Comparison of ENCODE assay signal across 7 mouse cellular contexts in genomic region chr12:9574244-9574871, GRCm38 (mm10). TPM values are rescaled to one million over a fixed set of nuclear protein-coding genes. Genes with fewer than 3 reads are reported as not detected.
A peak's percentile ranks its signal among the peaks of the same experiment; 100 is the strongest.
DNase-seq lines count a peak whose midpoint lies in the region; ATAC-seq and TF ChIP-seq lines count a peak whose summit lies in the region.

No protein-coding gene starts in this region.

- H3K9ac ChIP-seq in forebrain, embryonic 15.5 days (replicated peaks): no peak overlapping the region
- peak overlapping the region; percentile 88 for H3K9ac ChIP-seq in limb, embryonic 13.5 days
- no peak overlapping the region for H3K9ac ChIP-seq in midbrain, postnatal 0 days (replicated peaks; ENCODE audit: low read length, poor library complexity, severe bottlenecking)

- ATAC-seq in common myeloid progenitor, adult 5-6 weeks (replicated peaks; ENCODE audit: low read depth, poor library complexity, severe bottlenecking): peak; percentile 55; the same call in 1 of the 2 replicates
- peak; percentile 38; the same call in 1 of the 2 replicates for ATAC-seq in forebrain, embryonic 15.5 days (replicated peaks)
- ATAC-seq in limb, embryonic 13.5 days (ENCODE audit: low FRiP score, low read depth): peak; percentile 80
- 0 out of 2 replicates have a peak, but pooled peaks have one; percentile 34 for ATAC-seq in midbrain, postnatal 0 days (ENCODE audit: low FRiP score)

- no peaks in the 10 kb centered on the region for H3K9me3 ChIP-seq in forebrain, embryonic 15.5 days
- no peaks in the 10 kb centered on the region for H3K9me3 ChIP-seq in hindbrain, embryonic 10.5 days
- no peaks in the 10 kb centered on the region for H3K9me3 ChIP-seq in limb, embryonic 13.5 days
- no peaks in the 10 kb centered on the region for H3K9me3 ChIP-seq in midbrain, postnatal 0 days (ENCODE audit: low read length)

- peak overlapping the region; percentile 40 for H3K4me2 ChIP-seq in forebrain, embryonic 15.5 days (replicated peaks)
- H3K4me2 ChIP-seq in limb, embryonic 13.5 days (replicated peaks): peak overlapping the region; percentile 73
- peak overlapping the region; percentile 40 for H3K4me2 ChIP-seq in midbrain, postnatal 0 days (ENCODE audit: low read depth, low read length, poor library complexity, severe bottlenecking)

- H3K36me3 ChIP-seq in forebrain, embryonic 15.5 days: no peaks in the 10 kb centered on the region
- no peaks in the 10 kb centered on the region for H3K36me3 ChIP-seq in hindbrain, embryonic 10.5 days
- H3K36me3 ChIP-seq in limb, embryonic 13.5 days: no peaks in the 10 kb centered on the region
- no peaks in the 10 kb centered on the region for H3K36me3 ChIP-seq in midbrain, postnatal 0 days (ENCODE audit: insufficient read depth, low read length)

- no peak for TF ChIP-seq CTCF in midbrain, postnatal 0 days (IDR thresholded peaks at IDR 0.05)

- peak overlapping the region; percentile 24 for H3K4me3 ChIP-seq in forebrain, embryonic 15.5 days
- H3K4me3 ChIP-seq in hindbrain, embryonic 10.5 days: peak overlapping the region; percentile 54
- H3K4me3 ChIP-seq in limb, embryonic 13.5 days: peak overlapping the region; percentile 70
- H3K4me3 ChIP-seq in midbrain, postnatal 0 days (ENCODE audit: low read depth, low read length): peak overlapping the region; percentile 23; the same call in 1 of the 2 replicates

- H3K27ac ChIP-seq in forebrain, embryonic 15.5 days (replicated peaks): no peak overlapping the region
- peak overlapping the region; percentile 8; the same call in 1 of the 2 replicates for H3K27ac ChIP-seq in hindbrain, embryonic 10.5 days
- H3K27ac ChIP-seq in limb, embryonic 13.5 days: peak overlapping the region; percentile 85
- no peak overlapping the region for H3K27ac ChIP-seq in midbrain, postnatal 0 days (ENCODE audit: low read depth, low read length)

- peaks cover 15% of the 10 kb centered on the region for H3K4me1 ChIP-seq in forebrain, embryonic 15.5 days
- peaks cover 23% of the 10 kb centered on the region for H3K4me1 ChIP-seq in hindbrain, embryonic 10.5 days (replicated peaks)
- peaks cover 56% of the 10 kb centered on the region for H3K4me1 ChIP-seq in limb, embryonic 13.5 days
- no peaks in the 10 kb centered on the region for H3K4me1 ChIP-seq in midbrain, postnatal 0 days (ENCODE audit: insufficient read depth, low read length)

- DNase-seq in hindbrain, embryonic 10.5 days (ENCODE audit: low spot score): peak; percentile 69
- DNase-seq in midbrain, postnatal 0 days (ENCODE audit: low spot score): no peak
- no peak for DNase-seq in layer of hippocampus, adult 9-11 months
- DNase-seq in spleen, postnatal 4 days (ENCODE audit: low spot score in 2 of 2): no peak

- under 1% methylated on average over 38 of the region's 38 CpGs for WGBS in forebrain, embryonic 15.5 days
- under 1% methylated on average over 38 of the region's 38 CpGs for WGBS in hindbrain, embryonic 10.5 days
- WGBS in limb, embryonic 13.5 days: under 1% methylated on average over 38 of the region's 38 CpGs
- WGBS in midbrain, postnatal 0 days: 0% methylated on average over 38 of the region's 38 CpGs

- peaks cover 91% of the 10 kb centered on the region for H3K27me3 ChIP-seq in forebrain, embryonic 15.5 days
- peaks cover 94% of the 10 kb centered on the region for H3K27me3 ChIP-seq in hindbrain, embryonic 10.5 days (ENCODE audit: insufficient read depth, poor library complexity, severe bottlenecking)
- peaks cover 73% of the 10 kb centered on the region for H3K27me3 ChIP-seq in limb, embryonic 13.5 days
- peaks cover 89% of the 10 kb centered on the region for H3K27me3 ChIP-seq in midbrain, postnatal 0 days (ENCODE audit: insufficient read depth, low read length)

RNA-seq across cellular contexts. Expression of gene Osr1, which starts 4.4 kb away (rescaled TPM):
- not detected in 2 replicates for total RNA-seq in common myeloid progenitor, adult 5-6 weeks (2017)
- 4.1 and 4.2 TPM in 2 replicates for polyA plus RNA-seq in forebrain, embryonic 15.5 days (2015; fragmentation: Nextera tagmentation; extraction: Ambion mirVana)
- polyA plus RNA-seq in hindbrain, embryonic 10.5 days (2016; fragmentation: Nextera tagmentation; extraction: Ambion mirVana): 5.1 and 7.8 TPM in 2 replicates
- polyA plus RNA-seq in limb, embryonic 13.5 days (2015; fragmentation: Nextera tagmentation; extraction: Ambion mirVana): 83.2 and 95.3 TPM in 2 replicates
- total RNA-seq in midbrain, postnatal 0 days (2014; rRNA removed): 17.0 and 21.2 TPM in 2 replicates
- 7.7 and 8.1 TPM in 2 replicates for polyA plus RNA-seq in midbrain, postnatal 0 days (2015; fragmentation: Nextera tagmentation; extraction: Ambion mirVana)

Comparison
In these comparisons a context has a peak if more than half of its experiments do, and no peak if none do; other contexts are left out.
1. H3K27ac ChIP-seq: peak in hindbrain, embryonic 10.5 days (single experiment) and limb, embryonic 13.5 days (single experiment); none in forebrain, embryonic 15.5 days (single experiment) and midbrain, postnatal 0 days (single experiment).
2. Peak in every context shown above with its lines, with median percentiles within 50 percentile points of each other: ATAC-seq, H3K4me2 ChIP-seq and H3K4me3 ChIP-seq.